Mouse (Mus musculus): ENCODE data around the gene Nid2.

The Nid2 gene

GRCm38 (mm10) chr14:19751025-19751771 is at the start of gene Nid2:
TSS of gene Nid2 (plus strand) at chr14:19751265.
- peak; percentile 88 for DNase-seq

GRCm38 (mm10) chr14:19701546-19701945 is 49.5 kb upstream of the Nid2 start:
- no peak for DNase-seq

GRCm38 (mm10) chr14:19705649-19706048 is 45.4 kb upstream of the Nid2 start:
- DNase-seq: peak; percentile 83

GRCm38 (mm10) chr14:19706454-19706853 is 44.6 kb upstream of the Nid2 start:
- DNase-seq: peak; percentile 80

- DNase-seq: no peak
Measured at GRCm38 (mm10) chr14:19706997-19707396, 44.1 kb upstream of the Nid2 start.

- no peak for DNase-seq
Measured at GRCm38 (mm10) chr14:19707721-19708507, 43.2 kb upstream of the Nid2 start.

GRCm38 (mm10) chr14:19709161-19709560 is 41.9 kb upstream of the Nid2 start:
- no peak for DNase-seq

GRCm38 (mm10) chr14:19711771-19712170 is 39.3 kb upstream of the Nid2 start:
- DNase-seq: no peak

GRCm38 (mm10) chr14:19713067-19713466 is 38.0 kb upstream of the Nid2 start:
- no peak for DNase-seq

- DNase-seq: no peak
Measured at GRCm38 (mm10) chr14:19719077-19719476, 32.0 kb upstream of the Nid2 start.

- no peak for DNase-seq
Measured at GRCm38 (mm10) chr14:19720044-19720611, 30.9 kb upstream of the Nid2 start.

GRCm38 (mm10) chr14:19728278-19728677 is 22.8 kb upstream of the Nid2 start:
- DNase-seq: no peak

- peak; percentile 45 for DNase-seq
Measured at GRCm38 (mm10) chr14:19728737-19729136, 22.3 kb upstream of the Nid2 start.

- no peak for DNase-seq
Measured at GRCm38 (mm10) chr14:19732097-19732496, 19.0 kb upstream of the Nid2 start.

GRCm38 (mm10) chr14:19733490-19734282 is 17.4 kb upstream of the Nid2 start:
- DNase-seq: peak; percentile 37

- DNase-seq: no peak
Measured at GRCm38 (mm10) chr14:19735303-19735702, 15.8 kb upstream of the Nid2 start.

GRCm38 (mm10) chr14:19737568-19737967 is 13.5 kb upstream of the Nid2 start:
- DNase-seq: no peak

- peak; percentile 24 for DNase-seq
Measured at GRCm38 (mm10) chr14:19738094-19738843, 12.8 kb upstream of the Nid2 start.

GRCm38 (mm10) chr14:19739416-19740146 is 11.5 kb upstream of the Nid2 start:
- DNase-seq: no peak

- DNase-seq: no peak
Measured at GRCm38 (mm10) chr14:19740147-19740738, 10.8 kb upstream of the Nid2 start.

- DNase-seq: no peak
Measured at GRCm38 (mm10) chr14:19744876-19745275, 6.2 kb upstream of the Nid2 start.
